Mouse (Mus musculus): ENCODE results near the gene Mmp25. TPM values are rescaled to one million over a fixed set of nuclear protein-coding genes. Genes with fewer than 3 reads are reported as not detected.
"Not testable (repeated sequence)": the region's sequence is repeated elsewhere in the genome, so short reads cannot be mapped to it uniquely, and the experiment has no call there.

Mmp25 gene
- polyA plus RNA-seq, 1 experiment from 2014 or later: 0.94 TPM

DNA sequence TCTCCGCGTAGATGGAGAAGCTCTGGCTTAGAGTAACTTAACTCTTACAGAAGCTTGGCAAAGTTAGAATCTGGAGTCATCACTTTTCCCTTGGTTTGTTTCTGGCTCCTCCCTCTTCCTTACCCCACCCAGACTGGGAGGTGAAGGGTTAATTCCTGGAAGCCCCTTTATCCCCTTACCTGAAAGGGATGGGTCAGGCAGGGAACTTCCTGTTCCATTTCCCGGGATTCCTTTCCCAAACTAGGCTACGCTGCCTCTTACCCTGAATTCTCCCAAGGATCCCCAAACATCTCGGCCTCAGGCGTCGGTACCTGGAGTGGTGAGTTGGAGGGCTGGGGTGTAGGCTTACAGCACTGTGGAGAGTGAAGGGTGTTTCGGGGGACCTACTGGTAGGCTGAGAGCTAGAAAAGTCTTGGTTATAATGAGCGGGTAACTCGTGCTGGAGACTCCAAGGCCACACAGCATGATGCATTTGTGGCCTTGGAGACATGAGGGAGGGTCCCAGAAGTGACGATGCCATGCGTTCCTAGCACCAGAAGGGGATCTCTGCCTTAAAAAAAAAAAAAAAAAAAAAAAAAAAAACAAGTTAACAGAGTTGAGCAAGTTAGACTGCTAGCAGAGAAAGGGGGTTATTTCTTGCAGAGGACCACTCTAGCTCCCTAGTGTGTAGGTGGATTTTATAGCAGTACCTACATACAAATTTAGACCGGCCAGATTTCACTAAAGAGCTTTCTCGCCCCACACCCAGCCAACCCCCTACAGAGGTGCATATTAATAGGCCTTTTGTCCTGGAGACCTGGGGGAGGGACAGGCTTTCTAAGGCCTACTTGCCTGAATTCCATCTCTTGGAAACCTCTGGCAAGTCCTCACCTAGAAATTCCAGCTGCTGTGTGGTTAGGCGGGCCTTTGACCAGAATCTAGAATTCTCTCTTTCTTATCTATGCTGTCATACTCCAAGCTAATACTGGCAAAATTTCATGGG lies 44.1 kb downstream of the Mmp25 start, which contains the start of gene Zscan10:
Gene Zscan10 (plus strand): TSS at position 216 of the 982 bp plus-strand sequence.
- H3K4me2 ChIP-seq (ENCODE audit: low read depth): peak within 1 kb of the TSS; percentile 67
- 32% methylated on average over 15 of the region's 15 CpGs for WGBS
- ATAC-seq (ENCODE audit: insufficient read depth, low FRiP score, low TSS enrichment): no peak
- H3K9me3 ChIP-seq (ENCODE audit: control insufficient read depth, low read length): no peaks in the 10 kb centered on the region
- no peak within 1 kb of the TSS for H3K9ac ChIP-seq (ENCODE audit: low read length)
- H3K27ac ChIP-seq (ENCODE audit: low read depth, low read length): no peak within 1 kb of the TSS
- H3K36me3 ChIP-seq (ENCODE audit: control insufficient read depth, insufficient read depth, low read length): no peaks in the 10 kb centered on the region
- H3K4me3 ChIP-seq (ENCODE audit: low read depth, low read length): no peak within 1 kb of the TSS
- no peaks in the 10 kb centered on the region for H3K4me1 ChIP-seq (ENCODE audit: control insufficient read depth, insufficient read depth, low read length)
- DNase-seq (ENCODE audit: low spot score): no peak
- no peaks in the 10 kb centered on the region for H3K27me3 ChIP-seq (ENCODE audit: control insufficient read depth, insufficient read depth, low read length)

DNA sequence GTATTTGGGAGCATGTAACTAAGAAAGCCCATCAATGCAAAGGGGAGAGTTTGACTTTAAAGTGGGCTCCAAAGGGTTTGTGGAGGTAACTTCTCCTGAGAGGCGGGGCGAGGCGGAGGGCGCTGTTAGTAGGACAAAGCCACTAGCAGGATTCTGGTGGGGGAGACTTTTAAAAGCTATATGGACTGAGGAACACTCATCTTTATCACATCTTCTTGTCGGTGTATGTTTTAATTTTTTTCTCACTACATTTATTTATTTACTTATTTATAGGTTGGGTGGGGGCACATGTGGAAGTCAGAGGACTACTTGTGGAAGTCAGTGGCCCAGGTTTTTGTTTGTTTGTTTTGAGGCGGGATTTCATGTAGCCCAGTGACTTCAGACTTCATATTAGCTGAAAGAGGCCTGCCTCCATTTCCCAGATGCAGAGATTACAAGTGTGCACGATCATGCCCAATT lies 45.4 kb downstream of the Mmp25 start:
- no peaks in the 10 kb centered on the region for H3K36me3 ChIP-seq (ENCODE audit: control insufficient read depth, insufficient read depth, low read length)
- H3K27ac ChIP-seq (ENCODE audit: low read depth, low read length): no peak overlapping the region
- H3K4me1 ChIP-seq (ENCODE audit: control insufficient read depth, insufficient read depth, low read length): no peaks in the 10 kb centered on the region
- ATAC-seq (ENCODE audit: insufficient read depth, low FRiP score, low TSS enrichment): no peak
- 45% methylated on average over 7 of the region's 7 CpGs for WGBS
- peak overlapping the region; percentile 67 for H3K4me2 ChIP-seq (ENCODE audit: low read depth)
- H3K27me3 ChIP-seq (ENCODE audit: control insufficient read depth, insufficient read depth, low read length): no peaks in the 10 kb centered on the region
- H3K9ac ChIP-seq (ENCODE audit: low read length): peak overlapping the region; percentile 56; the same call in 1 of the 2 replicates
- H3K9me3 ChIP-seq (ENCODE audit: control insufficient read depth, low read length): no peaks in the 10 kb centered on the region
- H3K4me3 ChIP-seq (ENCODE audit: low read depth, low read length): peak overlapping the region; percentile 32
- DNase-seq (ENCODE audit: low spot score): no peak

DNA sequence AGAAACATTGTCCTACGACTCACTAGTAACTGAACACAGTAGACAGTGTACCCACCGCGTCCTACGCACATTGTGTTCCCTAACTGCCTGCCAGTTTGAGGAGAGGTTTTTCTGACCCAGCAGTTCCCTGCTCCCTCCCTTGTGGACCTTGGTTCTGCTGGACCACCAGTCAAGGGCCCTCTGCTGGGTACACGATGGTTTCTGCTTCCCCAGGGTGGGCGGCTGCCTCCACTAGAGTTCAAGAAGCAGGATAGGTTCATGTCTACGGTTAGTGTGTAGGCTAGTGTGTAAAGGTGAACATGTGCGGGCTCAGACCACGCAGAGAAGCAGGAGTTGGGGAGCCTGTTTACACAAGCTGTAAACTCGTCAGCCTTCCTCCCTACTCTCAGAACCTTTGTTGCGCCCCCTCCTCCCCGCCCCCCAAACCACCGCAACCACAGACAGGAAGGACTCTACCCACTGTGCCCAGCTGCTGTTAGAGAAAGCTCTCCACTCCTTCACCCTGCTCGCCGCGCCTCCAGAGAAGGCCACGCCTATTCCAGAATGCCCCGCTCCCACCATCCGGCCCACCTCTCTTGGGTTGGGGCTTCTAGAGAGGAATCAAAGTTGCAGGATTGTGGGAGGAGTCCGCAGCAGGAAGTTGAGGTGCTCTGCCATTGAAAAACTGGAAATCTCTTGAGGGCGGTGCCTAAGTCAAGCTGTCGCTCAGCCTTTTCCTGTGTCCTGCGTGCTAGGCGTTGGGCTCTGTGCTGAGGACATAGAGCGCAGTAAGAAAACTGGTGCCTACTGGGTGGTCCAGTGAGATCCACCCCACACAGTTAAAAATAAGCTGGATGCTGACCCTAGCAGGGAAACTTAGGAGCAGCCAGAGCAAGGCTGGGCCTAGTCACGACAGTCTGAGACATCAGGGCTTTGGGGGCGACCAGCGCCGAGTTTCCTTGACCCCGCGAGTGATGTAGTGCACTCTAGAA lies 46.2 kb downstream of the Mmp25 start, which contains the start of gene Zfp13:
Gene Zfp13 (minus strand): TSS at position 906 of the 971 bp plus-strand sequence.
- Histone ChIP-seq H3K27ac (ENCODE audit: low read depth, low read length) (0 out of 2 replicates have a peak within 1 kb of the TSS, but pooled peaks have one; percentile 60), H3K9me3 (ENCODE audit: control insufficient read depth, low read length) (no peaks in the 10 kb centered on the region), H3K4me2 (ENCODE audit: low read depth) (peak within 1 kb of the TSS; percentile 67), H3K4me1 (ENCODE audit: control insufficient read depth, insufficient read depth, low read length) (no peaks in the 10 kb centered on the region), H3K4me3 (ENCODE audit: low read depth, low read length) (peak within 1 kb of the TSS; percentile 32), H3K9ac (ENCODE audit: low read length) (peak within 1 kb of the TSS; percentile 56), H3K27me3 (ENCODE audit: control insufficient read depth, insufficient read depth, low read length) (no peaks in the 10 kb centered on the region), H3K36me3 (ENCODE audit: control insufficient read depth, insufficient read depth, low read length) (no peaks in the 10 kb centered on the region)
- ATAC-seq (ENCODE audit: insufficient read depth, low FRiP score, low TSS enrichment) (peak; percentile 86), DNase-seq (ENCODE audit: low spot score) (peak; percentile 84)
- 9% methylated on average over 30 of the region's 31 CpGs for WGBS

DNA sequence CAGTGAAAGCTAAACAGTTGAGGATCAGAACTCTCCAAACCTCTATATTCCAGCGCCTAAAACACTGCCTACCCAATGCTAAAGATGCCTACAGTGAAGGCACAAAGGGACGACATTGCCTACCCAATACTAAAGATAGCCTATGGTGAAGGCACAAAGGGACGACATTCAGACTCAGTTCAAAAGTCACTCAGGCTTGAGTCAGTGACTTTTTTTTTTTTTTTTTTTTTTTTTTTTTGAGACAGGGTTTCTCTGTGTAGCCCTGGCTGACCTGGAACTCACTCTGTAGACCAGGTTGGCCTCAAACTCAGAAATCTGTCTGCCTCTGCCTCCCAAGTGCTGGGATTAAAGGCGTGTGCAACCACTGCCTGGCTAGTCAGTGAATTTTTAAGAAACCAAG lies 49.9 kb downstream of the Mmp25 start:
- not testable (repeated sequence) for H3K4me2 ChIP-seq (ENCODE audit: low read depth); H3K4me1 ChIP-seq (ENCODE audit: control insufficient read depth, insufficient read depth, low read length); H3K27me3 ChIP-seq (ENCODE audit: control insufficient read depth, insufficient read depth, low read length); ATAC-seq (ENCODE audit: insufficient read depth, low FRiP score, low TSS enrichment); DNase-seq (ENCODE audit: low spot score); H3K9me3 ChIP-seq (ENCODE audit: control insufficient read depth, low read length); H3K9ac ChIP-seq (ENCODE audit: low read length); H3K4me3 ChIP-seq (ENCODE audit: low read depth, low read length); H3K36me3 ChIP-seq (ENCODE audit: control insufficient read depth, insufficient read depth, low read length); H3K27ac ChIP-seq (ENCODE audit: low read depth, low read length)
- 83% methylated on average over 4 of the region's 4 CpGs for WGBS

DNA sequence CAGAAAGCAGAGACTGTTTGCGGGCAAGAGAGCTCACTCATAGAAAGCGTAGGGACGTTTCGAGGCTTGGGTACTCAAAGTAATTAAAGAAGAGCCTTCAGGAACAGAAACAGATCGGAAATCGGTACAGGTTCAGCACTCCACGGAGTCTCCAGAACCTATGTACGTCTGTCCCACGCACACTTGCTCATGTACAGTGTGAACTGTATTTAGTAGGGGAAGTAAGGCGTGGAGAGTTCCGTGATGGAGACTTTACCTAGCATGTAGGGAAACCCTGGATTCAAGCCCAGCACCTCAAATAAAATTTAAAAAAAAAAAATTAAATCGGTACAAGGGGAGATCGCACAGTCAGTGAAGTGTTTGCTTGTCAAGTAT lies 52.2 kb downstream of the Mmp25 start:
- peak overlapping the region; percentile 49 for H3K9ac ChIP-seq (ENCODE audit: low read length)
- DNase-seq (ENCODE audit: low spot score) (no peak), ATAC-seq (ENCODE audit: insufficient read depth, low FRiP score, low TSS enrichment) (peak; percentile 46)
- H3K9me3 ChIP-seq (ENCODE audit: control insufficient read depth, low read length): no peaks in the 10 kb centered on the region
- H3K4me2 ChIP-seq (ENCODE audit: low read depth): peak overlapping the region; percentile 56
- H3K4me3 ChIP-seq (ENCODE audit: low read depth, low read length): peak overlapping the region; percentile 37
- H3K27me3 ChIP-seq (ENCODE audit: control insufficient read depth, insufficient read depth, low read length): no peaks in the 10 kb centered on the region
- no peaks in the 10 kb centered on the region for H3K4me1 ChIP-seq (ENCODE audit: control insufficient read depth, insufficient read depth, low read length)
- H3K27ac ChIP-seq (ENCODE audit: low read depth, low read length): no peak overlapping the region; the same call in 1 of the 2 replicates
- no peaks in the 10 kb centered on the region for H3K36me3 ChIP-seq (ENCODE audit: control insufficient read depth, insufficient read depth, low read length)
- WGBS: 15% methylated on average over 13 of the region's 13 CpGs

DNA sequence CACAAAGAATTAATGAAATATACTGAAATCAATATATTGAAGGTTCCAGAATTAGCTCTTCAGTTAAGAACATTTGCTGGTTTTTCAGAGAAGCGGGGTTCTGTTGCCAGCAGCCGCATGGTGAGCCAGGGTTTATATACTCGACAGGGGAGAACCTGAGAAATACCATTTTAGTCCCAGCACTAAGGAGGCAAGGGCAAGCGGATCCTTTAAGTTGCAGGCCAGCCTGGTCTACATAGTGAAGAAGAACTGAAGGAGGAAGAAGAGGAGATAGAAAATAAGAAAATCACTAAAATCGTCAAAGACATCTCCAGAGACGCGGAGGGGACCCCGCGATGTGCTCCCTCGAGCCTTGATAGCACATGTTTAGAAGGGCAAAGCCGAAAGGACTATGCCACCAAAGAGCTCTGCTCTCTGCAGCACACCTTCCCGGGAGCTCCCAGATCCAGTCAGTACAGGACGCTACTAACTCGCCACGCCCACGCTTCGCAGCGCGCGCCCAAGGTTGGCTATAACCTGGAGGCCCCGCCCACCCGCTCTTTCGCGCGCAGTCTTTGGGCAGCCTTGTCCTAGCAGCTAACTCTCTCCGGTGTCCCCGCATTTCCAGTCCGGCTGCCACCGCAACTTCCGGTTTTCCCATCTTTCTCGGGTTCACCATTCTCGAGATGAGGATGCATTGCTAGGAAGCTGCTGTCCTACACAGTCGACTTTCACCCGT lies 52.7 kb downstream of the Mmp25 start:
- H3K9ac ChIP-seq (ENCODE audit: low read length): peak overlapping the region; percentile 49
- ATAC-seq (ENCODE audit: insufficient read depth, low FRiP score, low TSS enrichment) (peak; percentile 98), DNase-seq (ENCODE audit: low spot score) (peak; percentile 98)
- WGBS: 8% methylated on average over 34 of the region's 34 CpGs
- no peak overlapping the region; the same call in 1 of the 2 replicates for H3K27ac ChIP-seq (ENCODE audit: low read depth, low read length)
- H3K9me3 ChIP-seq (ENCODE audit: control insufficient read depth, low read length): no peaks in the 10 kb centered on the region
- no peaks in the 10 kb centered on the region for H3K4me1 ChIP-seq (ENCODE audit: control insufficient read depth, insufficient read depth, low read length)
- H3K36me3 ChIP-seq (ENCODE audit: control insufficient read depth, insufficient read depth, low read length): no peaks in the 10 kb centered on the region
- H3K4me3 ChIP-seq (ENCODE audit: low read depth, low read length): peak overlapping the region; percentile 37
- peak overlapping the region; percentile 56 for H3K4me2 ChIP-seq (ENCODE audit: low read depth)
- H3K27me3 ChIP-seq (ENCODE audit: control insufficient read depth, insufficient read depth, low read length): no peaks in the 10 kb centered on the region

DNA sequence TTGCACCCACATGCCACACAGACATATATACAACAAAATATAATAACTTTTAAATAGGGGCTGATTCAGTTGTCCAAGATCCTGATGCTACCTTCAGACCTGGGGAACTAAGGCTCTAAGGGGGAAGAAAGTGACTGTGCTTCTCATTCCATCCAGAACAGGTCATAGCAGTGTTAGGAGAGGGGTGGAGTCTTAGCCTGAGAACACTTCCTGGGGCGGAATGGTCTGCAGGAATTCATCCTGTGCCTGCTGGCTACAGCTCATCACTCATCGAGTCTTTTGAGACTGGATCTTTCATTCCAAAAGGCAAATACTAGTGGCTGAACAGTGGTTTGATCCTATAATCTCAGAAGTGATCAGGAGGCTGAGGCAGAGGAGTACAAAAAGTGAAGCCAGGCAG lies 57.8 kb downstream of the Mmp25 start:
- no peak for DNase-seq (ENCODE audit: low spot score)
- Histone ChIP-seq H3K4me2 (ENCODE audit: low read depth) (no peak overlapping the region), H3K4me3 (ENCODE audit: low read depth, low read length) (no peak overlapping the region), H3K4me1 (ENCODE audit: control insufficient read depth, insufficient read depth, low read length) (peaks cover 7% of the 10 kb centered on the region), H3K9me3 (ENCODE audit: control insufficient read depth, low read length) (no peaks in the 10 kb centered on the region), H3K27ac (ENCODE audit: low read depth, low read length) (no peak overlapping the region), H3K36me3 (ENCODE audit: control insufficient read depth, insufficient read depth, low read length) (no peaks in the 10 kb centered on the region), H3K27me3 (ENCODE audit: control insufficient read depth, insufficient read depth, low read length) (no peaks in the 10 kb centered on the region), H3K9ac (ENCODE audit: low read length) (no peak overlapping the region)
- 60% methylated on average over 2 of the region's 2 CpGs for WGBS
- no peak for ATAC-seq (ENCODE audit: insufficient read depth, low FRiP score, low TSS enrichment)
